Comparison of ENCODE assay signal across 13 mouse cellular contexts in genomic region chr9:23060526-23060925, GRCm38 (mm10).
A peak's percentile ranks its signal among the peaks of the same experiment; 100 is the strongest.
DNase-seq lines count a peak whose midpoint lies in the region; ATAC-seq and TF ChIP-seq lines count a peak whose summit lies in the region.
"Had no signal": no experiment of that assay in that cellular context is flagged by ENCODE, and none has a peak within 500 bp of the region (broad histone marks: within the 10 kb centered on the region; RNA-seq: fewer than 3 reads in every experiment).

No protein-coding gene starts in this region.

- H3K27ac ChIP-seq in heart, embryonic 13.5 days (replicated peaks): peak overlapping the region; percentile 37; the same call in 1 of the 2 replicates
- peak overlapping the region; percentile 89 for H3K27ac ChIP-seq in lung, embryonic 14.5 days (ENCODE audit: low read depth)
- H3K27ac ChIP-seq in neural tube, embryonic 13.5 days (replicated peaks): peak overlapping the region; percentile 86; the same call in 1 of the 2 replicates
- no peak overlapping the region for H3K27ac ChIP-seq in neural tube, embryonic 15.5 days (replicated peaks)
- 0 out of 2 replicates have a peak overlapping the region, but pooled peaks have one; percentile 1 for H3K27ac ChIP-seq in forebrain, embryonic 15.5 days (replicated peaks)
- H3K27ac ChIP-seq: layer of hippocampus, adult 2 months; macrophage had no signal

- ATAC-seq in heart, embryonic 13.5 days (ENCODE audit: extremely low read depth, insufficient number of reproducible peaks, low FRiP score, low TSS enrichment): no peak
- ATAC-seq in lung, embryonic 14.5 days (ENCODE audit: insufficient read depth): 0 out of 2 replicates have a peak, but pooled peaks have one; percentile 25
- no peak for ATAC-seq in neural tube, embryonic 13.5 days (ENCODE audit: low read depth)
- no peak for ATAC-seq in neural tube, embryonic 15.5 days (ENCODE audit: low FRiP score)
- no peak for ATAC-seq in forebrain, embryonic 15.5 days (replicated peaks)
- ATAC-seq: activated CD4-positive, CD25-positive, alpha-beta regulatory T cell, adult 4 months had no signal

- H3K27me3 ChIP-seq in heart, embryonic 13.5 days (replicated peaks): no peaks in the 10 kb centered on the region
- no peaks in the 10 kb centered on the region for H3K27me3 ChIP-seq in lung, embryonic 14.5 days (ENCODE audit: insufficient read depth, low read length)
- peaks cover 9% of the 10 kb centered on the region for H3K27me3 ChIP-seq in neural tube, embryonic 13.5 days
- no peaks in the 10 kb centered on the region for H3K27me3 ChIP-seq in neural tube, embryonic 15.5 days (replicated peaks)
- H3K27me3 ChIP-seq in forebrain, embryonic 15.5 days: no peaks in the 10 kb centered on the region

- no peak overlapping the region for H3K4me2 ChIP-seq in heart, embryonic 13.5 days
- no peak overlapping the region for H3K4me2 ChIP-seq in lung, embryonic 14.5 days
- H3K4me2 ChIP-seq in neural tube, embryonic 13.5 days: no peak overlapping the region
- no peak overlapping the region for H3K4me2 ChIP-seq in neural tube, embryonic 15.5 days
- no peak overlapping the region for H3K4me2 ChIP-seq in forebrain, embryonic 15.5 days (replicated peaks)

- H3K9ac ChIP-seq in heart, embryonic 13.5 days: no peak overlapping the region
- H3K9ac ChIP-seq in lung, embryonic 14.5 days: no peak overlapping the region
- no peak overlapping the region for H3K9ac ChIP-seq in neural tube, embryonic 13.5 days
- H3K9ac ChIP-seq in neural tube, embryonic 15.5 days (replicated peaks): no peak overlapping the region
- no peak overlapping the region for H3K9ac ChIP-seq in forebrain, embryonic 15.5 days (replicated peaks)

- no peak overlapping the region for H3K4me3 ChIP-seq in heart, embryonic 13.5 days
- no peak overlapping the region for H3K4me3 ChIP-seq in lung, embryonic 14.5 days (ENCODE audit: low read depth, low read length)
- H3K4me3 ChIP-seq in neural tube, embryonic 13.5 days: no peak overlapping the region
- no peak overlapping the region for H3K4me3 ChIP-seq in neural tube, embryonic 15.5 days (replicated peaks)
- H3K4me3 ChIP-seq in forebrain, embryonic 15.5 days: no peak overlapping the region
- H3K4me3 ChIP-seq: layer of hippocampus, adult 2 months had no signal

- no peak for DNase-seq in heart, adult 18-20 months
- DNase-seq in lung, embryonic 14.5 days: no peak
- DNase-seq in lung, postnatal 25 days (ENCODE audit: low spot score): no peak
- no peak for DNase-seq in layer of hippocampus, postnatal 25 days (ENCODE audit: extremely low spot score in 1 of 2, low spot score in 1 of 2)
- DNase-seq: cerebellum, postnatal 25 days; kidney, adult 18-20 months had no signal

- no peak for TF ChIP-seq CTCF in lung, embryonic 14.5 days (IDR thresholded peaks at IDR 0.05; ENCODE audit: low read depth)

- H3K4me1 ChIP-seq in heart, embryonic 13.5 days: peaks cover 24% of the 10 kb centered on the region
- H3K4me1 ChIP-seq in lung, embryonic 14.5 days (ENCODE audit: insufficient read depth): peaks cover 20% of the 10 kb centered on the region
- peaks cover 48% of the 10 kb centered on the region for H3K4me1 ChIP-seq in neural tube, embryonic 13.5 days (replicated peaks)
- H3K4me1 ChIP-seq in neural tube, embryonic 15.5 days: peaks cover 33% of the 10 kb centered on the region
- H3K4me1 ChIP-seq in forebrain, embryonic 15.5 days: peaks cover 31% of the 10 kb centered on the region

- no peaks in the 10 kb centered on the region for H3K9me3 ChIP-seq in heart, embryonic 13.5 days
- no peaks in the 10 kb centered on the region for H3K9me3 ChIP-seq in lung, embryonic 14.5 days (ENCODE audit: low read depth, low read length)
- no peaks in the 10 kb centered on the region for H3K9me3 ChIP-seq in neural tube, embryonic 13.5 days
- no peaks in the 10 kb centered on the region for H3K9me3 ChIP-seq in neural tube, embryonic 15.5 days (replicated peaks)
- no peaks in the 10 kb centered on the region for H3K9me3 ChIP-seq in forebrain, embryonic 15.5 days

- no peaks in the 10 kb centered on the region for H3K36me3 ChIP-seq in heart, embryonic 13.5 days
- H3K36me3 ChIP-seq in lung, embryonic 14.5 days (ENCODE audit: insufficient read depth): no peaks in the 10 kb centered on the region
- H3K36me3 ChIP-seq in neural tube, embryonic 13.5 days: no peaks in the 10 kb centered on the region
- H3K36me3 ChIP-seq in neural tube, embryonic 15.5 days: no peaks in the 10 kb centered on the region
- H3K36me3 ChIP-seq in forebrain, embryonic 15.5 days: no peaks in the 10 kb centered on the region
